Mouse (Mus musculus): ENCODE measurements around the gene Sumf2. TPM values are rescaled to one million over a fixed set of nuclear protein-coding genes. Genes with fewer than 3 reads are reported as not detected.
"Not testable (repeated sequence)": the region's sequence is repeated elsewhere in the genome, so short reads cannot be mapped to it uniquely, and the experiment has no call there.

The Sumf2 gene
- 10 to 100 TPM; 25.9 to 39.1 TPM for total RNA-seq (2021)
- long read RNA-seq, experiment 1, transcript Sumf2-204 (9 exons, 2,264 nt) = major isoform, 15 of 17 reads
- long read RNA-seq, experiment 1, partial matches to known transcripts = 1 of 17 reads
- long read RNA-seq, experiment 1, other reads (novel, unspliced or antisense) = 1 of 17 reads
- long read RNA-seq, experiment 2, transcript Sumf2-204 (9 exons, 2,264 nt) = major isoform, 80 of 87 reads
- long read RNA-seq, experiment 2, partial matches to known transcripts = 0 of 87 reads
- long read RNA-seq, experiment 2, other reads (novel, unspliced or antisense) = 7 of 87 reads

- peak; percentile 96 for DNase-seq (ENCODE audit: low spot score in 2 of 2)
These were observed at the start of gene Sumf2 for GRCm38 (mm10) chr5:129846752-129847557. Gene Sumf2, plus strand, starts transcription at chr5:129846986.

GRCm38 (mm10) chr5:129844848-129845247 is 1.9 kb upstream of the Sumf2 start:
- DNase-seq (ENCODE audit: low spot score in 2 of 2) = no peak

GRCm38 (mm10) chr5:129847558-129847820 is 703 bp downstream of the Sumf2 start:
- DNase-seq (ENCODE audit: low spot score in 2 of 2) = no peak

- no peak for DNase-seq (ENCODE audit: low spot score in 2 of 2)
These were observed 8.4 kb downstream of the Sumf2 start for GRCm38 (mm10) chr5:129855163-129855562.

- DNase-seq (ENCODE audit: low spot score in 2 of 2) = no peak
These were observed 9.6 kb downstream of the Sumf2 start for GRCm38 (mm10) chr5:129856414-129856813.

- DNase-seq (ENCODE audit: low spot score in 2 of 2) = no peak
These were observed 15.5 kb downstream of the Sumf2 start for GRCm38 (mm10) chr5:129862325-129862724.

GRCm38 (mm10) chr5:129864467-129864866 is 17.7 kb downstream of the Sumf2 start:
- peak; percentile 45 to 60 for DNase-seq (ENCODE audit: low spot score in 2 of 2)

GRCm38 (mm10) chr5:129865841-129866240 is 19.1 kb downstream of the Sumf2 start:
- DNase-seq (ENCODE audit: low spot score in 2 of 2) = no peak

- DNase-seq (ENCODE audit: low spot score in 2 of 2) = no peak
These were observed 22.6 kb downstream of the Sumf2 start for GRCm38 (mm10) chr5:129869238-129869995.

- no peak for DNase-seq (ENCODE audit: low spot score in 2 of 2)
These were observed 24.5 kb downstream of the Sumf2 start for GRCm38 (mm10) chr5:129871238-129871637.

- DNase-seq (ENCODE audit: low spot score in 2 of 2) = no peak
These were observed 27.2 kb downstream of the Sumf2 start for GRCm38 (mm10) chr5:129873942-129874341.

- no peak for DNase-seq (ENCODE audit: low spot score in 2 of 2)
These were observed 28.3 kb downstream of the Sumf2 start for GRCm38 (mm10) chr5:129875098-129875497.

- no peak for DNase-seq (ENCODE audit: low spot score in 2 of 2)
These were observed 31.1 kb downstream of the Sumf2 start for GRCm38 (mm10) chr5:129877731-129878455.

GRCm38 (mm10) chr5:129878946-129879345 is 32.2 kb downstream of the Sumf2 start:
- peak; percentile 67 to 72 for DNase-seq (ENCODE audit: low spot score in 2 of 2)

- no peak for DNase-seq (ENCODE audit: low spot score in 2 of 2)
These were observed 33.1 kb downstream of the Sumf2 start for GRCm38 (mm10) chr5:129879888-129880287.

GRCm38 (mm10) chr5:129886271-129886670 is 39.5 kb downstream of the Sumf2 start:
- DNase-seq (ENCODE audit: low spot score in 2 of 2) = no peak

GRCm38 (mm10) chr5:129886911-129887636 is 40.3 kb downstream of the Sumf2 start, which contains the start of gene Chchd2:
Gene Chchd2, minus strand, starts transcription at chr5:129887470.
- peak; percentile 83 to 86 for DNase-seq (ENCODE audit: low spot score in 2 of 2)

- DNase-seq (ENCODE audit: low spot score in 2 of 2) = not testable (repeated sequence)
These were observed 43.6 kb downstream of the Sumf2 start for GRCm38 (mm10) chr5:129890390-129890789.

- peak; percentile 74 to 80 for DNase-seq (ENCODE audit: low spot score in 2 of 2)
These were observed 48.7 kb downstream of the Sumf2 start, which contains the start of gene Zbed5 for GRCm38 (mm10) chr5:129895198-129896088. Gene Zbed5, plus strand, starts transcription at chr5:129895723.
